Mouse (Mus musculus): ENCODE measurements around the gene Ankzf1.

- no peak for TF ChIP-seq CTCF (IDR thresholded peaks at IDR 0.05)
- TF ChIP-seq POLR2A (IDR thresholded peaks at IDR 0.05; ENCODE audit: insufficient read depth, low read depth, low read length), result no peak
Observed at GRCm38 (mm10) chr1:75244175-75244826, 52.4 kb downstream of the Ankzf1 start.

Data from heart, adult 2 months (tissue).